Mouse (Mus musculus): ENCODE measurements around the gene AC124108.1. TPM values are rescaled to one million over a fixed set of nuclear protein-coding genes. Genes with fewer than 3 reads are reported as not detected.

AC124108.1 gene
- polyA plus RNA-seq, 1 experiment, result not detected

- Histone ChIP-seq H3K4me1 (ENCODE audit: control insufficient read depth) (no peaks in the 10 kb centered on the region), H3K27me3 (ENCODE audit: control insufficient read depth) (peaks cover 80% of the 10 kb centered on the region), H3K9me3 (ENCODE audit: control insufficient read depth, low read length) (no peaks in the 10 kb centered on the region), H3K4me3 (replicated peaks) (no peak overlapping the region), H3K36me3 (ENCODE audit: control insufficient read depth) (no peaks in the 10 kb centered on the region)
- TF ChIP-seq TAL1 (IDR thresholded peaks at IDR 0.05; ENCODE audit: low read length) (no peak), GATA1 (IDR thresholded peaks at IDR 0.05; ENCODE audit: low read length) (no peak)
These were observed 6.4 kb downstream of the AC124108.1 start for GRCm38 (mm10) chr1:132197666-132198065.

GRCm38 (mm10) chr1:132198401-132199071 lies 7.3 kb downstream of the AC124108.1 start:
- TF ChIP-seq TAL1 (IDR thresholded peaks at IDR 0.05; ENCODE audit: low read length), result no peak
- no peak for TF ChIP-seq GATA1 (IDR thresholded peaks at IDR 0.05; ENCODE audit: low read length)
- Histone ChIP-seq H3K27me3 (ENCODE audit: control insufficient read depth) (peaks cover 76% of the 10 kb centered on the region), H3K4me1 (ENCODE audit: control insufficient read depth) (no peaks in the 10 kb centered on the region), H3K36me3 (ENCODE audit: control insufficient read depth) (no peaks in the 10 kb centered on the region), H3K9me3 (ENCODE audit: control insufficient read depth, low read length) (no peaks in the 10 kb centered on the region), H3K4me3 (replicated peaks) (no peak overlapping the region)

- peaks cover 73% of the 10 kb centered on the region for H3K27me3 ChIP-seq (ENCODE audit: control insufficient read depth)
These were observed 8.0 kb downstream of the AC124108.1 start for GRCm38 (mm10) chr1:132199244-132199643.

GRCm38 (mm10) chr1:132199934-132200333 lies 8.7 kb downstream of the AC124108.1 start:
- TF ChIP-seq GATA1 (IDR thresholded peaks at IDR 0.05; ENCODE audit: low read length), result no peak
- TF ChIP-seq TAL1 (IDR thresholded peaks at IDR 0.05; ENCODE audit: low read length), result no peak

More at GRCm38 (mm10) chr1:132199244-132199643, 8.0 kb downstream of the AC124108.1 start:
- Histone ChIP-seq H3K36me3 (ENCODE audit: control insufficient read depth) (no peaks in the 10 kb centered on the region), H3K4me3 (replicated peaks) (no peak overlapping the region), H3K9me3 (ENCODE audit: control insufficient read depth, low read length) (no peaks in the 10 kb centered on the region), H3K4me1 (ENCODE audit: control insufficient read depth) (no peaks in the 10 kb centered on the region)
- TF ChIP-seq TAL1 (IDR thresholded peaks at IDR 0.05; ENCODE audit: low read length) (no peak), GATA1 (IDR thresholded peaks at IDR 0.05; ENCODE audit: low read length) (no peak)

GRCm38 (mm10) chr1:132200562-132201510 lies 9.6 kb downstream of the AC124108.1 start:
- Histone ChIP-seq H3K4me1 (ENCODE audit: control insufficient read depth) (no peaks in the 10 kb centered on the region), H3K36me3 (ENCODE audit: control insufficient read depth) (no peaks in the 10 kb centered on the region), H3K27me3 (ENCODE audit: control insufficient read depth) (peaks cover 72% of the 10 kb centered on the region), H3K4me3 (replicated peaks) (no peak overlapping the region), H3K9me3 (ENCODE audit: control insufficient read depth, low read length) (no peaks in the 10 kb centered on the region)
- TF ChIP-seq TAL1 (IDR thresholded peaks at IDR 0.05; ENCODE audit: low read length) (no peak), GATA1 (IDR thresholded peaks at IDR 0.05; ENCODE audit: low read length) (no peak)

More at GRCm38 (mm10) chr1:132199934-132200333, 8.7 kb downstream of the AC124108.1 start:
- Histone ChIP-seq H3K36me3 (ENCODE audit: control insufficient read depth) (no peaks in the 10 kb centered on the region), H3K4me1 (ENCODE audit: control insufficient read depth) (no peaks in the 10 kb centered on the region), H3K9me3 (ENCODE audit: control insufficient read depth, low read length) (no peaks in the 10 kb centered on the region), H3K4me3 (replicated peaks) (no peak overlapping the region), H3K27me3 (ENCODE audit: control insufficient read depth) (peaks cover 76% of the 10 kb centered on the region)

- H3K27me3 ChIP-seq (ENCODE audit: control insufficient read depth), result peaks cover 73% of the 10 kb centered on the region
These were observed 10.2 kb downstream of the AC124108.1 start for GRCm38 (mm10) chr1:132201511-132201860.

GRCm38 (mm10) chr1:132201936-132202335 lies 10.7 kb downstream of the AC124108.1 start:
- TF ChIP-seq GATA1 (IDR thresholded peaks at IDR 0.05; ENCODE audit: low read length) (no peak), TAL1 (IDR thresholded peaks at IDR 0.05; ENCODE audit: low read length) (no peak)
- H3K9me3 ChIP-seq (ENCODE audit: control insufficient read depth, low read length), result no peaks in the 10 kb centered on the region
- no peak overlapping the region for H3K4me3 ChIP-seq (replicated peaks)
- peaks cover 71% of the 10 kb centered on the region for H3K27me3 ChIP-seq (ENCODE audit: control insufficient read depth)
- H3K4me1 ChIP-seq (ENCODE audit: control insufficient read depth), result no peaks in the 10 kb centered on the region
- no peaks in the 10 kb centered on the region for H3K36me3 ChIP-seq (ENCODE audit: control insufficient read depth)

More at GRCm38 (mm10) chr1:132201511-132201860, 10.2 kb downstream of the AC124108.1 start:
- Histone ChIP-seq H3K4me3 (replicated peaks) (no peak overlapping the region), H3K4me1 (ENCODE audit: control insufficient read depth) (no peaks in the 10 kb centered on the region), H3K36me3 (ENCODE audit: control insufficient read depth) (no peaks in the 10 kb centered on the region), H3K9me3 (ENCODE audit: control insufficient read depth, low read length) (no peaks in the 10 kb centered on the region)
- no peak for TF ChIP-seq GATA1 (IDR thresholded peaks at IDR 0.05; ENCODE audit: low read length)
- TF ChIP-seq TAL1 (IDR thresholded peaks at IDR 0.05; ENCODE audit: low read length), result no peak

GRCm38 (mm10) chr1:132202771-132203170 lies 11.5 kb downstream of the AC124108.1 start:
- H3K36me3 ChIP-seq (ENCODE audit: control insufficient read depth), result no peaks in the 10 kb centered on the region
- H3K4me1 ChIP-seq (ENCODE audit: control insufficient read depth), result no peaks in the 10 kb centered on the region
- H3K4me3 ChIP-seq (replicated peaks), result no peak overlapping the region
- H3K27me3 ChIP-seq (ENCODE audit: control insufficient read depth), result peaks cover 73% of the 10 kb centered on the region
- no peak for TF ChIP-seq GATA1 (IDR thresholded peaks at IDR 0.05; ENCODE audit: low read length)
- no peak for TF ChIP-seq TAL1 (IDR thresholded peaks at IDR 0.05; ENCODE audit: low read length)
- no peaks in the 10 kb centered on the region for H3K9me3 ChIP-seq (ENCODE audit: control insufficient read depth, low read length)

- H3K4me3 ChIP-seq (replicated peaks), result no peak overlapping the region
- TF ChIP-seq TAL1 (IDR thresholded peaks at IDR 0.05; ENCODE audit: low read length), result no peak
- TF ChIP-seq GATA1 (IDR thresholded peaks at IDR 0.05; ENCODE audit: low read length), result no peak
- no peaks in the 10 kb centered on the region for H3K9me3 ChIP-seq (ENCODE audit: control insufficient read depth, low read length)
- H3K27me3 ChIP-seq (ENCODE audit: control insufficient read depth), result peaks cover 53% of the 10 kb centered on the region
- no peaks in the 10 kb centered on the region for H3K4me1 ChIP-seq (ENCODE audit: control insufficient read depth)
- no peaks in the 10 kb centered on the region for H3K36me3 ChIP-seq (ENCODE audit: control insufficient read depth)
These were observed 14.7 kb downstream of the AC124108.1 start for GRCm38 (mm10) chr1:132205958-132206357.
